Mouse (Mus musculus): ENCODE measurements around the gene Smtnl2. TPM values are rescaled to one million over a fixed set of nuclear protein-coding genes. Genes with fewer than 3 reads are reported as not detected.
"Not testable (repeated sequence)": the region's sequence is repeated elsewhere in the genome, so short reads cannot be mapped to it uniquely, and the experiment has no call there.

Gene Smtnl2
- polyA plus RNA-seq, 1 experiment: 2.7 TPM

DNA sequence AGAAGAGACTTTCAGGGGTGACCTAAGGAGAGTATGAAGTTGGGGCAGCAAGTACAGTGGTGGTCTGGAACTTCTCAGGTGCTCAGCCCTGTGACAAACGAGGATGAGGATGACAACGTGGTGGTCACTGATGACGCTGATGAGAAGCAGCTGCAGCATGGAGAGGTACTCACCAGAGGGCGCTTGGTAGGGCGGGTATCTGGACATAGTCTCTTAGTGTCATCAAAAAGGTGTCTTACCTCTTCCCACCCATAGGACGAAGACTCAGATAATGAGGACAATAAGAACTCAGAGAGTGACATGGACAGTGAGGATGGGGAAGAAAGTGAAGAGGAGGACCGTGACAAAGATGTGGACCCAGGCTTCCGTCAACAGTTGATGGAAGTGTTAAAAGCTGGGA, 36.0 kb upstream of the Smtnl2 start:
- peaks cover 43% of the 10 kb centered on the region for H3K36me3 ChIP-seq (ENCODE audit: control insufficient read depth, insufficient read depth, low read length)

DNA sequence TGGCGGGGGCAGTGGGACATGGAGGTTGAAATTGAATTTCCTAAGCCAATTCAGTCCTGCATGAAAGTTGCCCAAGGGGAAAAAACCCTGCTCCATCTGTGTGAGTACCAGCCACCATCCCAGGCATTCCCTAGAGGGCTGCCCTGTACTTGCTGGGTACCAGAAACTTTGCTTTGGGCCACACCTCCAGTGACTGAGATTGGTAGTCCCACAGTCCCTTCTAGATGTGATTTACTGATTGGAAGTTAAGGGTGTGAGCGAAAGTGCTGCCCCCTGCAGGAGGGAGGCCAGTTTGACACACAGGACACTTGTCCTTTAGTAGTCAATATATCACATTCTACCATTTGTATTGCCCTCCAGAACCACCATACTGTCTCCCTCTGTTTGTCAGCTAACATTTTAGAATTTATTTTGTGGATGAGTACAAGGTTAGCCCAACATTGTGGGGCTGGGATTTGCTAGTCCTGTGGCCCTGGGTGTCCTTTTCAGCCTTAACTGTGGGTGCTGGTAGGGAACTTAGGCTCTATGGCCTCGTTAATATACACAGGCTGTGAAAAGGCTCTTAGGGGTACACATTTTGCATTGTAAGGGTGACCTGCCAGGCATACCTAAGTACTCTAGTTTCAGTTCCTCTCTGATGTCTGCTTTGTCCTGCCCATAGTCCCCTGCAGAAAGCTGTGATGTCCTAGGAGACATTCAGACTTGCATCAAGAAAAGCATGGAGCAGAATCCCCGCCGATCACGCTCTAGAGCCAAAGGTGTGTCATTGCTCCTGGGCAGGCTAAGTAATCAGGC, 35.0 kb upstream of the Smtnl2 start:
- WGBS: 87% methylated on average over 6 of the region's 6 CpGs
- Histone ChIP-seq H3K27me3 (ENCODE audit: control insufficient read depth, insufficient read depth, low read length) (no peaks in the 10 kb centered on the region), H3K27ac (ENCODE audit: control insufficient read depth, insufficient read depth, low read length) (no peak overlapping the region), H3K4me1 (replicated peaks; ENCODE audit: control insufficient read depth, insufficient read depth, low read length) (peaks cover 6% of the 10 kb centered on the region), H3K4me3 (ENCODE audit: control insufficient read depth, insufficient read depth, low read length) (no peak overlapping the region), H3K36me3 (ENCODE audit: control insufficient read depth, insufficient read depth, low read length) (peaks cover 41% of the 10 kb centered on the region)
- peak; percentile 33 for DNase-seq
- no peak for TF ChIP-seq CTCF (IDR thresholded peaks at IDR 0.05; ENCODE audit: borderline replicate concordance, control insufficient read depth, extremely low read depth, insufficient read depth, low read length, poor library complexity)

More for the DNA sequence above, 36.0 kb upstream of the Smtnl2 start:
- TF ChIP-seq CTCF (IDR thresholded peaks at IDR 0.05; ENCODE audit: borderline replicate concordance, control insufficient read depth, extremely low read depth, insufficient read depth, low read length, poor library complexity): no peak
- no peak for TF ChIP-seq POLR2A (IDR thresholded peaks at IDR 0.05; ENCODE audit: control insufficient read depth, extremely low read depth, insufficient read depth, low read length, poor library complexity)
- Histone ChIP-seq H3K4me3 (ENCODE audit: control insufficient read depth, insufficient read depth, low read length) (no peak overlapping the region), H3K27me3 (ENCODE audit: control insufficient read depth, insufficient read depth, low read length) (no peaks in the 10 kb centered on the region), H3K27ac (ENCODE audit: control insufficient read depth, insufficient read depth, low read length) (no peak overlapping the region), H3K4me1 (replicated peaks; ENCODE audit: control insufficient read depth, insufficient read depth, low read length) (no peaks in the 10 kb centered on the region)
- WGBS: 91% methylated on average over 8 of the region's 8 CpGs
- DNase-seq: no peak

DNA sequence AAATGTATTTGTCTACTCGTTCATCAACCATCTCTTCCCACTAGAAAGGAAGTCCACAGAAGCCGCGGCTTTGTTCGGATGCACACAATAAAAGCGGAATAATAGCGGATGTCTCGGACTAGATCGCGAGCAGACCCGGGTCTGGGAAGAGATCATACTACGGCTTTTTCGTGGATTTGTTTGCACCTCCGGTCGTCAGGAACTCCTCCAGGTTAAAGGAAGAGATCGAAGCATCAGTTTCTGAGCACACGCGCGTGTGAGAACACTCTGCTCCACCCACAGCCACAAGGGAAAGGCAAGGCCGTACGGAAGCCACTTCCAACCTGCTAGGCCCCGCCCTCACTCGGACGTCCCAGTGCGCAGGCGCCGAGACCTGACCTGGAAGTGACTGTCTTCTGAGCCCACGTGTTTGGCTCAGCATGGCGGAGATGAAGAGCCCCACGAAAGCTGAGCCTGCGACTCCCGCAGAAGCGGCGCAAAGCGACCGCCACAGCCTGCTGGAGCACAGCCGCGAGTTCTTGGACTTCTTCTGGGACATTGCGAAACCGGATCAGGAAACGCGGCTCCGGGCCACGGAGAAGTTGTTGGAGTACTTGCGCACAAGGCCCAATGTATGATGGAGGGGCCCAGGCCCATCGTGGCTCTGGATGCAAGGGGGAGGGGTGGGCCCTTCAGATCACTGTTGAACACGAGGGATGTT, 29.6 kb upstream of the Smtnl2 start, which contains the start of gene Mybbp1a:
Gene Mybbp1a, plus strand, starts transcription at position 391 of the 700 bp plus-strand sequence.
- H3K27ac ChIP-seq (ENCODE audit: control insufficient read depth, insufficient read depth, low read length): peak within 1 kb of the TSS; percentile 69; the same call in 1 of the 2 replicates
- peak; percentile 99 for DNase-seq
- no peaks in the 10 kb centered on the region for H3K27me3 ChIP-seq (ENCODE audit: control insufficient read depth, insufficient read depth, low read length)
- H3K4me1 ChIP-seq (replicated peaks; ENCODE audit: control insufficient read depth, insufficient read depth, low read length): peaks cover 9% of the 10 kb centered on the region
- TF ChIP-seq POLR2A (IDR thresholded peaks at IDR 0.05; ENCODE audit: control insufficient read depth, extremely low read depth, insufficient read depth, low read length, poor library complexity) (peak; percentile 74; the same call in 1 of the 2 replicates), CTCF (IDR thresholded peaks at IDR 0.05; ENCODE audit: borderline replicate concordance, control insufficient read depth, extremely low read depth, insufficient read depth, low read length, poor library complexity) (0 out of 2 replicates have a peak, but pooled peaks have one; percentile 50)
- under 1% methylated on average over 46 of the region's 46 CpGs for WGBS
- H3K4me3 ChIP-seq (ENCODE audit: control insufficient read depth, insufficient read depth, low read length): peak within 1 kb of the TSS; percentile 74
- H3K36me3 ChIP-seq (ENCODE audit: control insufficient read depth, insufficient read depth, low read length): peaks cover 11% of the 10 kb centered on the region; the same call in 1 of the 2 replicates

GRCm38 (mm10) chr11:72440597-72440964, 29.1 kb upstream of the Smtnl2 start:
- H3K36me3 ChIP-seq (ENCODE audit: control insufficient read depth, insufficient read depth, low read length); H3K4me1 ChIP-seq (replicated peaks; ENCODE audit: control insufficient read depth, insufficient read depth, low read length); H3K27ac ChIP-seq (ENCODE audit: control insufficient read depth, insufficient read depth, low read length); H3K27me3 ChIP-seq (ENCODE audit: control insufficient read depth, insufficient read depth, low read length); DNase-seq: not testable (repeated sequence)
- H3K4me3 ChIP-seq (ENCODE audit: control insufficient read depth, insufficient read depth, low read length): peak overlapping the region; percentile 74; the same call in 1 of the 2 replicates
- 40% methylated on average over 6 of the region's 6 CpGs for WGBS

GRCm38 (mm10) chr11:72438411-72438810, 26.9 kb upstream of the Smtnl2 start:
- 74% methylated on average over 4 of the region's 4 CpGs for WGBS
- no peak overlapping the region for H3K27ac ChIP-seq (ENCODE audit: control insufficient read depth, insufficient read depth, low read length)
- no peak for TF ChIP-seq POLR2A (IDR thresholded peaks at IDR 0.05; ENCODE audit: control insufficient read depth, extremely low read depth, insufficient read depth, low read length, poor library complexity)
- TF ChIP-seq CTCF (IDR thresholded peaks at IDR 0.05; ENCODE audit: borderline replicate concordance, control insufficient read depth, extremely low read depth, insufficient read depth, low read length, poor library complexity): no peak

DNA sequence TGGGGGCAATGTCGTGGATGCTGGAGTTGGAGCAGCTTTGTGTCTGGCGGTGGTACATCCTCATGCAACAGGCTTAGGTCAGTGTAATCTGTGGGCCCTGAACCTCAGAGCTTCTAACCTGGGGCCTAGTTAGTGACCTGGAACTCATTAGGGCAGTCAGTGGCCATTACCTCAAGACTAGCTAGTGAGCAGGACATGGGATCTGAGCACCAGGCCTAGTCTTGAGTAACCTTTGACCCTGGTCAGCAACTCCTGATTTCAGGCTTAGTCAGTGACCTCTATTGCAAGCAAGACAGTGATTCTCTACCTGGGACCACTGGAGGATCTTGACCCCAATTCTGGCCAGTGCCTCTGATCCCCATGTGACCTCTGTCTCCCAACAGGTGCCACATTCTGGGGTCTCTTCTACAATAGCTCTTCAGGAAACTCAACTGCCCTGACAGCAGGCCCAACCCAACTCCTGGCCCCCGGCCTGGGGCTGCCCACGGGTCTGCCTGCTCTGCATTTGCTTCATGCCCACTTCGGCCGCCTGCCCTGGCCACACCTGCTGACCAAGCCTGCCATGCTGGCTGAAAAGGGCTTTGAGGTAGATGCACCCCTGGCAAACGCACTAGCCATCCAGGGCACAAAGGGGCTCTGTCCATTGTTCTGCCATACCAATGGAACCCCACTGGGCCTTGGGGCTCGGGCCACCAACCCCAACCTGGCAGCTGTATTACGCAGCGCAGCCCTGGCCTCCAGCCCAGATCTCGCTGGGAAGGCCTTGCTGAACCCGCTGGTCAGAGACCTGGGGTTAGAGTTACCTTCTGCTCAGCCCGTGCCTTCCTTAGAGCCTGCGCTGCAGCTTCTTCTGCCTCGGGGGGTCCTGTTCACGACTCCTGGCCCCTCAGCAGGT, 25.5 kb upstream of the Smtnl2 start:
- 96% methylated on average over 16 of the region's 16 CpGs for WGBS
- Histone ChIP-seq H3K27ac (ENCODE audit: control insufficient read depth, insufficient read depth, low read length) (no peak overlapping the region), H3K4me3 (ENCODE audit: control insufficient read depth, insufficient read depth, low read length) (no peak overlapping the region), H3K27me3 (ENCODE audit: control insufficient read depth, insufficient read depth, low read length) (no peaks in the 10 kb centered on the region), H3K36me3 (ENCODE audit: control insufficient read depth, insufficient read depth, low read length) (no peaks in the 10 kb centered on the region), H3K4me1 (replicated peaks; ENCODE audit: control insufficient read depth, insufficient read depth, low read length) (peaks cover 7% of the 10 kb centered on the region)
- DNase-seq: no peak
- no peak for TF ChIP-seq CTCF (IDR thresholded peaks at IDR 0.05; ENCODE audit: borderline replicate concordance, control insufficient read depth, extremely low read depth, insufficient read depth, low read length, poor library complexity)
- TF ChIP-seq POLR2A (IDR thresholded peaks at IDR 0.05; ENCODE audit: control insufficient read depth, extremely low read depth, insufficient read depth, low read length, poor library complexity): no peak

More at GRCm38 (mm10) chr11:72438411-72438810, 26.9 kb upstream of the Smtnl2 start:
- Histone ChIP-seq H3K4me3 (ENCODE audit: control insufficient read depth, insufficient read depth, low read length) (no peak overlapping the region), H3K36me3 (ENCODE audit: control insufficient read depth, insufficient read depth, low read length) (0 out of 2 replicates have a peak, but pooled peaks cover under 1% of the 10 kb centered on the region), H3K4me1 (replicated peaks; ENCODE audit: control insufficient read depth, insufficient read depth, low read length) (peaks cover 9% of the 10 kb centered on the region), H3K27me3 (ENCODE audit: control insufficient read depth, insufficient read depth, low read length) (no peaks in the 10 kb centered on the region)
- no peak for DNase-seq

All from thymus, adult 2 months (tissue).